ENCODE assay signal across 19 mouse cellular contexts in the genomic region with DNA sequence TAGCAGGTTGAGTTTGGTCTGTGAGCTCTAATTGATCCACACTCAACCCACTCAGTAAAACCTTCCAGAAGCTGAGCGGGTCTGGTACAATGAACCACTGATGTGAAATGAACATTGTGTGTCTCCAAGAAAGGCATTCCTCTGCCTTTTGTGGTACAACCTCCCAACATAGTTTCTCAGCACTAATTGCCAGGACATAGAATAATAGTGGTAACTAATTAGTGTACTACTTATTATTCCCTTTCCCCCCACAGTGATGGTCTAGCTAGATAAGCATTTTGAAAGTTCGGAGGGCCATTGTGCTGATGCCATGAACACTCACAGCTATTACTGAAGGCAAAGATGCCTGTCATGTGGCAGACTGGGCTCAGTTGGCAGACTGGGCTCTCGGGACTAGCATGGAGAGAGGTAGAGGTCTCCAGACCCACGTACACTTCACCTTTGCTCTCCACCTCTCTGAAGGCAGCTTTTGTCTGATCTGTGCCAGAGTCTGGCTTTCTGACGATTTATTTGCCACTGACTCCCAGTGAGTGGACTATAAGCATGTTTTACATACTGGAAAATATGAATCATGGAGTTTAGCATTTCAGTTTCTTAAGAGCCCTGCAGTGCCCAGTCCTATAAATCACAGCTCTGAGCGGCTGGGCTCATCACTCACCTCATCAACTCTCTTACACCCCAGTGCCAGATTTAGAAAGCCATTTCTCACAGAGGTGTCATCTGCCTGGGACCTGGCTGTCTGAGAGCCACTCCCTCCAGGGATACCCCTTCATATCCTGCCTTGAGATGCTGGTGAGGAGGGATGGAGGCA.
DNase-seq lines count a peak whose midpoint lies in the region; ATAC-seq and TF ChIP-seq lines count a peak whose summit lies in the region.
"Had no signal": no experiment of that assay in that cellular context is flagged by ENCODE, and none has a peak within 500 bp of the region (broad histone marks: within the 10 kb centered on the region; RNA-seq: fewer than 3 reads in every experiment).

No protein-coding gene starts in this region.

- CTCF ChIA-PET in Patski (lab: Charles Lee) = no interaction called here

- H3K4me2 ChIP-seq in embryonic facial prominence, embryonic 14.5 days (ENCODE audit: low read depth, low read length) = no peak overlapping the region
- no peak overlapping the region for H3K4me2 ChIP-seq in forebrain, embryonic 16.5 days (ENCODE audit: low read length)
- H3K4me2 ChIP-seq: embryonic facial prominence, embryonic 13.5 days; hindbrain, embryonic 12.5 days; intestine, embryonic 15.5 days; limb, embryonic 13.5 days had no signal

- H3K27me3 ChIP-seq in embryonic facial prominence, embryonic 14.5 days (replicated peaks; ENCODE audit: control insufficient read depth, insufficient read depth, low read length) = no peaks in the 10 kb centered on the region
- no peaks in the 10 kb centered on the region for H3K27me3 ChIP-seq in embryonic facial prominence, embryonic 10.5 days (replicated peaks; ENCODE audit: low read depth, poor library complexity, severe bottlenecking)
- H3K27me3 ChIP-seq in Patski = no peaks in the 10 kb centered on the region
- no peaks in the 10 kb centered on the region for H3K27me3 ChIP-seq in forebrain, embryonic 16.5 days (replicated peaks; ENCODE audit: control insufficient read depth, insufficient read depth, low read length)
- H3K27me3 ChIP-seq in thymus, adult 2 months (ENCODE audit: control insufficient read depth, insufficient read depth, low read length) = no peaks in the 10 kb centered on the region
- H3K27me3 ChIP-seq: embryonic facial prominence, embryonic 13.5 days; hindbrain, embryonic 12.5 days; intestine, embryonic 15.5 days; limb, embryonic 13.5 days had no signal

- peak; percentile 13 for DNase-seq in embryonic facial prominence, embryonic 14.5 days (ENCODE audit: low spot score)
- no peak for DNase-seq in embryonic facial prominence, embryonic 10.5 days (ENCODE audit: low spot score)
- peak; percentile 21 for DNase-seq in layer of hippocampus, adult 9-10 months (ENCODE audit: low spot score)
- no peak for DNase-seq in layer of hippocampus, postnatal 25 days (ENCODE audit: extremely low spot score in 1 of 2, low spot score in 1 of 2)
- DNase-seq in Patski (ENCODE audit: low read depth, low spot score) = peak; percentile 10
- no peak for DNase-seq in B cell, adult 2 months
- no peak for DNase-seq in thymus, adult 2 months
- DNase-seq: cerebellum, adult 18-20 months; heart, adult 2 months; liver, postnatal 0 days; right cerebral cortex, postnatal 4 days; thymus, postnatal 14 days had no signal

- H3K36me3 ChIP-seq in embryonic facial prominence, embryonic 14.5 days (ENCODE audit: control insufficient read depth, insufficient read depth, low read length) = no peaks in the 10 kb centered on the region
- no peaks in the 10 kb centered on the region for H3K36me3 ChIP-seq in embryonic facial prominence, embryonic 10.5 days (replicated peaks)
- no peaks in the 10 kb centered on the region for H3K36me3 ChIP-seq in forebrain, embryonic 16.5 days (ENCODE audit: control insufficient read depth, insufficient read depth)
- no peaks in the 10 kb centered on the region for H3K36me3 ChIP-seq in thymus, adult 2 months (ENCODE audit: control insufficient read depth, insufficient read depth, low read length)
- H3K36me3 ChIP-seq: embryonic facial prominence, embryonic 13.5 days; hindbrain, embryonic 12.5 days; intestine, embryonic 15.5 days; limb, embryonic 13.5 days had no signal

- in situ Hi-C loops in Patski (cut with MboI; ENCODE audit: low pct_unique_long_range_greater_than_20kb) = no loop called here

- no peak for TF ChIP-seq CTCF in Patski (IDR thresholded peaks at IDR 0.05)
- no peak for TF ChIP-seq CTCF in thymus, adult 2 months (IDR thresholded peaks at IDR 0.05; ENCODE audit: borderline replicate concordance, control insufficient read depth, extremely low read depth, insufficient read depth, low read length, poor library complexity)

- peak; percentile 30; the same call in 1 of the 2 replicates for ATAC-seq in embryonic facial prominence, embryonic 14.5 days (ENCODE audit: low read depth)
- ATAC-seq in Patski = no peak
- ATAC-seq in forebrain, embryonic 16.5 days = 0 out of 2 replicates have a peak, but pooled peaks have one; percentile 18
- ATAC-seq: intestine, embryonic 15.5 days; liver, postnatal 0 days; midbrain, embryonic 16.5 days had no signal

- no peak for TF ChIP-seq POLR2A in thymus, adult 2 months (IDR thresholded peaks at IDR 0.05; ENCODE audit: control insufficient read depth, extremely low read depth, insufficient read depth, low read length, poor library complexity)

- no peaks in the 10 kb centered on the region for H3K4me1 ChIP-seq in embryonic facial prominence, embryonic 14.5 days (ENCODE audit: control insufficient read depth, insufficient read depth, low read length)
- H3K4me1 ChIP-seq in embryonic facial prominence, embryonic 10.5 days = peaks cover 4% of the 10 kb centered on the region; the same call in 1 of the 2 replicates
- no peaks in the 10 kb centered on the region for H3K4me1 ChIP-seq in forebrain, embryonic 16.5 days (replicated peaks; ENCODE audit: control insufficient read depth, insufficient read depth, low read length)
- H3K4me1 ChIP-seq in thymus, adult 2 months (replicated peaks; ENCODE audit: control insufficient read depth, insufficient read depth, low read length) = no peaks in the 10 kb centered on the region
- H3K4me1 ChIP-seq: embryonic facial prominence, embryonic 13.5 days; hindbrain, embryonic 12.5 days; intestine, embryonic 15.5 days had no signal

- no peak overlapping the region for H3K27ac ChIP-seq in embryonic facial prominence, embryonic 14.5 days (replicated peaks; ENCODE audit: low read depth, low read length)
- H3K27ac ChIP-seq in embryonic facial prominence, embryonic 10.5 days (replicated peaks) = no peak overlapping the region
- H3K27ac ChIP-seq in forebrain, embryonic 16.5 days (ENCODE audit: low read length) = no peak overlapping the region
- H3K27ac ChIP-seq in thymus, adult 2 months (ENCODE audit: control insufficient read depth, insufficient read depth, low read length) = no peak overlapping the region
- H3K27ac ChIP-seq: embryonic facial prominence, embryonic 13.5 days; heart, adult 2 months; hindbrain, embryonic 12.5 days; intestine, embryonic 15.5 days; kidney, postnatal 0 days; limb, embryonic 13.5 days had no signal

- no peak overlapping the region for H3K4me3 ChIP-seq in embryonic facial prominence, embryonic 14.5 days (ENCODE audit: low read depth, low read length)
- H3K4me3 ChIP-seq in embryonic facial prominence, embryonic 10.5 days = no peak overlapping the region
- no peak overlapping the region for H3K4me3 ChIP-seq in forebrain, embryonic 16.5 days (replicated peaks; ENCODE audit: low read length)
- no peak overlapping the region for H3K4me3 ChIP-seq in thymus, adult 2 months (ENCODE audit: control insufficient read depth, insufficient read depth, low read length)
- H3K4me3 ChIP-seq: embryonic facial prominence, embryonic 13.5 days; heart, adult 2 months; hindbrain, embryonic 12.5 days; intestine, embryonic 15.5 days; limb, embryonic 13.5 days had no signal

- no peak overlapping the region for H3K9ac ChIP-seq in embryonic facial prominence, embryonic 14.5 days (ENCODE audit: low read depth, low read length)
- no peak overlapping the region for H3K9ac ChIP-seq in forebrain, embryonic 16.5 days (replicated peaks; ENCODE audit: low read depth, low read length)
- H3K9ac ChIP-seq: embryonic facial prominence, embryonic 13.5 days; hindbrain, embryonic 12.5 days; intestine, embryonic 15.5 days; limb, embryonic 13.5 days; liver, postnatal 0 days had no signal

- POLR2A ChIA-PET in Patski (lab: Charles Lee) = no interaction called here

- 86% methylated on average over 6 of the region's 6 CpGs for WGBS in embryonic facial prominence, embryonic 14.5 days
- 80% methylated on average over 6 of the region's 6 CpGs for WGBS in embryonic facial prominence, embryonic 10.5 days
- WGBS in forebrain, embryonic 16.5 days = 22% methylated on average over 6 of the region's 6 CpGs
- WGBS in thymus, adult 2 months = 93% methylated on average over 6 of the region's 6 CpGs

- no peaks in the 10 kb centered on the region for H3K9me3 ChIP-seq in embryonic facial prominence, embryonic 14.5 days (ENCODE audit: control insufficient read depth, low read length)
- no peaks in the 10 kb centered on the region for H3K9me3 ChIP-seq in embryonic facial prominence, embryonic 10.5 days
- no peaks in the 10 kb centered on the region for H3K9me3 ChIP-seq in forebrain, embryonic 16.5 days (ENCODE audit: control insufficient read depth, low read length)
- H3K9me3 ChIP-seq: embryonic facial prominence, embryonic 13.5 days; hindbrain, embryonic 12.5 days; intestine, embryonic 15.5 days; limb, embryonic 13.5 days had no signal

Comparison
In these comparisons a context has a peak if more than half of its experiments do, and no peak if none do; other contexts are left out.
1. DNase-seq: peak in embryonic facial prominence, embryonic 14.5 days (single experiment), layer of hippocampus, adult 9-10 months (single experiment) and Patski (single experiment); none in embryonic facial prominence, embryonic 10.5 days (single experiment), layer of hippocampus, postnatal 25 days (0 of 2), B cell, adult 2 months (0 of 2) and thymus, adult 2 months (single experiment).